Mouse (Mus musculus): ENCODE measurements at regions not wholly inside any gene's neighbourhood (a gene's known extent, or its start where the extent isn't known, plus 50 kb on each side); places are given as distances from the start of the nearest gene placed in this dataset.

GRCm38 (mm10) chr12:32291145-32291544, 82.7 kb upstream of the Pik3cg start:
- TF ChIP-seq CTCF (IDR thresholded peaks at IDR 0.05; ENCODE audit: insufficient read depth, low read length): no peak
- no peak for TF ChIP-seq POLR2A (IDR thresholded peaks at IDR 0.05; ENCODE audit: borderline replicate concordance, extremely low read depth, low read depth, low read length)
